ENCODE assay signal across 13 mouse cellular contexts in genomic region chr10:63161240-63161639, GRCm38 (mm10). TPM values are rescaled to one million over a fixed set of nuclear protein-coding genes. Genes with fewer than 3 reads are reported as not detected.
DNase-seq lines count a peak whose midpoint lies in the region; ATAC-seq and TF ChIP-seq lines count a peak whose summit lies in the region.
"Had no signal": no experiment of that assay in that cellular context is flagged by ENCODE, and none has a peak within 500 bp of the region (broad histone marks: within the 10 kb centered on the region; RNA-seq: fewer than 3 reads in every experiment).

No protein-coding gene starts in this region.

- H3K27me3 ChIP-seq in heart, embryonic 13.5 days (replicated peaks): no peaks in the 10 kb centered on the region
- no peaks in the 10 kb centered on the region for H3K27me3 ChIP-seq in heart, adult 2 months (ENCODE audit: control insufficient read depth, insufficient read depth, low read length)
- peaks cover 0 to 5% of the 10 kb centered on the region in 2 experiments; a peak in 2 of 4 replicates for H3K27me3 ChIP-seq in MEL (ENCODE audit: control insufficient read depth in 1 of 2, insufficient read depth in 2 of 2, low read length in 2 of 2)
- H3K27me3 ChIP-seq in liver, postnatal 0 days (ENCODE audit: insufficient read depth, low read length): no peaks in the 10 kb centered on the region

- DNase-seq in heart, adult 2 months: no peak
- no peak for DNase-seq in MEL (ENCODE audit: low read depth, low spot score)
- no peak for DNase-seq in liver, postnatal 0 days
- DNase-seq in kidney, postnatal 25 days: no peak
- DNase-seq in spleen, postnatal 14 days (ENCODE audit: low spot score in 2 of 2): no peak
- no peak for DNase-seq in kidney, adult 11 months
- DNase-seq: cerebellum, adult 2 months; lung, embryonic 14.5 days had no signal

- TF ChIP-seq EP300 in heart, adult 2 months (IDR thresholded peaks at IDR 0.05; ENCODE audit: insufficient read depth, low read depth, low read length): no peak
- TF ChIP-seq EP300 in MEL (IDR thresholded peaks at IDR 0.05; ENCODE audit: low read depth in 1 of 2, low read length in 2 of 2): peak in 1 of 2 experiments; percentile 30; a peak in 2 of 4 replicates
- peak; percentile 80 for TF ChIP-seq EP300 in liver, postnatal 0 days (IDR thresholded peaks at IDR 0.05; ENCODE audit: low read depth)

- intact Hi-C loops in heart, adult 2 months (cut with DNase I): no loop called here

- TF ChIP-seq RAD21 in MEL (IDR thresholded peaks at IDR 0.05; ENCODE audit: low read depth, low read length): no peak

- no peak overlapping the region for H3K4me3 ChIP-seq in heart, embryonic 13.5 days
- no peak overlapping the region for H3K4me3 ChIP-seq in heart, adult 2 months
- H3K4me3 ChIP-seq in MEL (ENCODE audit: control insufficient read depth in 1 of 2, insufficient read depth in 1 of 2, low read depth in 2 of 2, low read length in 2 of 2): no peak overlapping the region
- H3K4me3 ChIP-seq in liver, postnatal 0 days (ENCODE audit: low read depth, low read length): no peak overlapping the region
- H3K4me3 ChIP-seq: myocyte had no signal

- no peak for ATAC-seq in heart, embryonic 13.5 days (ENCODE audit: extremely low read depth, insufficient number of reproducible peaks, low FRiP score, low TSS enrichment)
- peak; percentile 68 for ATAC-seq in erythroblast, adult 5-6 weeks (replicated peaks; ENCODE audit: low FRiP score, poor library complexity, severe bottlenecking)
- peak; percentile 26; the same call in 1 of the 2 replicates for ATAC-seq in liver, postnatal 0 days

- no peak overlapping the region for H3K9ac ChIP-seq in heart, embryonic 13.5 days
- H3K9ac ChIP-seq in heart, adult 2 months (ENCODE audit: low read depth, low read length): no peak overlapping the region
- H3K9ac ChIP-seq in MEL (ENCODE audit: control insufficient read depth, low read depth, low read length, poor library complexity, severe bottlenecking): no peak overlapping the region
- no peak overlapping the region for H3K9ac ChIP-seq in liver, postnatal 0 days (replicated peaks)
- H3K9ac ChIP-seq: lung, embryonic 14.5 days had no signal

- H3K9me3 ChIP-seq in heart, embryonic 13.5 days: no peaks in the 10 kb centered on the region
- H3K9me3 ChIP-seq in MEL (replicated peaks; ENCODE audit: insufficient read depth, low read length): no peaks in the 10 kb centered on the region
- no peaks in the 10 kb centered on the region for H3K9me3 ChIP-seq in liver, postnatal 0 days (ENCODE audit: low read length)

- H3K4me1 ChIP-seq in heart, embryonic 13.5 days: peaks cover 25% of the 10 kb centered on the region
- peaks cover 8% of the 10 kb centered on the region for H3K4me1 ChIP-seq in heart, adult 2 months (ENCODE audit: control insufficient read depth, insufficient read depth, low read length)
- H3K4me1 ChIP-seq in MEL (ENCODE audit: control insufficient read depth in 1 of 2, insufficient read depth in 2 of 2, low read length in 2 of 2): 0 out of 4 replicates have a peak, but pooled peaks cover 0 to 4% of the 10 kb centered on the region in 2 experiments
- peaks cover 13% of the 10 kb centered on the region for H3K4me1 ChIP-seq in liver, postnatal 0 days (ENCODE audit: insufficient read depth)

- H3K79me2 ChIP-seq in heart, adult 2 months (replicated peaks; ENCODE audit: control insufficient read depth, insufficient read depth, low read length): no peaks in the 10 kb centered on the region
- H3K79me2 ChIP-seq in MEL (ENCODE audit: control insufficient read depth, insufficient read depth, low read length, poor library complexity): no peaks in the 10 kb centered on the region

- no peaks in the 10 kb centered on the region for H3K36me3 ChIP-seq in heart, embryonic 13.5 days
- peaks cover 2% of the 10 kb centered on the region for H3K36me3 ChIP-seq in heart, adult 2 months (ENCODE audit: control insufficient read depth, insufficient read depth, low read length)
- no peaks in the 10 kb centered on the region for H3K36me3 ChIP-seq in MEL (ENCODE audit: control insufficient read depth in 1 of 2, insufficient read depth in 2 of 2, low read length in 2 of 2)
- no peaks in the 10 kb centered on the region for H3K36me3 ChIP-seq in liver, postnatal 0 days (replicated peaks; ENCODE audit: insufficient read depth, low read length)

- 14% methylated on average over 5 of the region's 5 CpGs for whole genome bisulfite sequencing in heart, embryonic 13.5 days
- 20% methylated on average over 5 of the region's 5 CpGs for WGBS in heart, adult 2 months
- 33% methylated on average over 5 of the region's 5 CpGs for whole genome bisulfite sequencing in liver, postnatal 0 days (ENCODE audit: insufficient replicate concordance)

- H3K4me2 ChIP-seq in heart, embryonic 13.5 days: peak overlapping the region; percentile 36
- 0 out of 2 replicates have a peak overlapping the region, but pooled peaks have one; percentile 28 for H3K4me2 ChIP-seq in liver, postnatal 0 days (ENCODE audit: low read depth, low read length)
- H3K4me2 ChIP-seq: lung, embryonic 14.5 days; midbrain, embryonic 11.5 days had no signal

- TF ChIP-seq CTCF in heart, adult 2 months (IDR thresholded peaks at IDR 0.05): no peak
- TF ChIP-seq CTCF in MEL (IDR thresholded peaks at IDR 0.05 in 2 of 3, conservative IDR thresholded peaks at IDR 0.05 in 1 of 3; ENCODE audit: control insufficient read depth in 1 of 3, insufficient read depth in 1 of 3, low read depth in 2 of 3, low read length in 3 of 3, poor library complexity in 1 of 3, severe bottlenecking in 1 of 3): no peak
- no peak for TF ChIP-seq CTCF in liver, postnatal 0 days (IDR thresholded peaks at IDR 0.05; ENCODE audit: low read depth)

- no peak for TF ChIP-seq POLR2A in heart, adult 2 months (IDR thresholded peaks at IDR 0.05; ENCODE audit: insufficient read depth, low read depth, low read length)
- no peak for TF ChIP-seq POLR2A in MEL (IDR thresholded peaks at IDR 0.05; ENCODE audit: control insufficient read depth in 1 of 2, insufficient read depth in 1 of 2, low read depth in 1 of 2, low read length in 2 of 2, poor library complexity in 1 of 2)

- H3K27ac ChIP-seq in heart, embryonic 13.5 days (replicated peaks): no peak overlapping the region
- no peak overlapping the region for H3K27ac ChIP-seq in heart, adult 2 months
- H3K27ac ChIP-seq in MEL (ENCODE audit: control insufficient read depth, low read depth, low read length): no peak overlapping the region
- H3K27ac ChIP-seq in liver, postnatal 0 days (ENCODE audit: low read depth): no peak overlapping the region
- H3K27ac ChIP-seq: kidney, postnatal 0 days had no signal

TF ChIP-seq in MEL, 35 proteins besides CTCF, POLR2A, EP300 and RAD21:
- TF ChIP-seq ELF1 (IDR thresholded peaks at IDR 0.05; ENCODE audit: low read depth, low read length): no peak
- no peak for TF ChIP-seq MYC (IDR thresholded peaks at IDR 0.05; ENCODE audit: low read depth, low read length)
- no peak for TF ChIP-seq ZC3H11A (IDR thresholded peaks at IDR 0.05; ENCODE audit: low read depth, low read length)
- TF ChIP-seq SMC3 (IDR thresholded peaks at IDR 0.05; ENCODE audit: low read depth, low read length): no peak
- peak; percentile 70 for TF ChIP-seq ZNF384 (IDR thresholded peaks at IDR 0.05; ENCODE audit: low read depth, low read length)
- TF ChIP-seq GABPA (IDR thresholded peaks at IDR 0.05; ENCODE audit: low read depth, low read length): no peak
- TF ChIP-seq ETS1 (IDR thresholded peaks at IDR 0.05; ENCODE audit: low read depth, low read length): 0 out of 2 replicates have a peak, but pooled peaks have one; percentile 9
- TF ChIP-seq GATA1 (IDR thresholded peaks at IDR 0.05; ENCODE audit: low read depth, low read length): 0 out of 2 replicates have a peak, but pooled peaks have one; percentile 25
- TF ChIP-seq TBP (IDR thresholded peaks at IDR 0.05; ENCODE audit: low read depth, low read length): no peak
- TF ChIP-seq USF1 (IDR thresholded peaks at IDR 0.05; ENCODE audit: low read depth, low read length): no peak
- 0 out of 2 replicates have a peak, but pooled peaks have one; percentile 32 for TF ChIP-seq TCF12 (IDR thresholded peaks at IDR 0.05; ENCODE audit: low read depth, low read length)
- no peak for TF ChIP-seq POLR2AphosphoS2 (IDR thresholded peaks at IDR 0.05; ENCODE audit: low read length)
- no peak for TF ChIP-seq SIN3A (IDR thresholded peaks at IDR 0.05; ENCODE audit: low read length)
- TF ChIP-seq NELFE (IDR thresholded peaks at IDR 0.05; ENCODE audit: low read depth, low read length): no peak
- TF ChIP-seq RCOR1 (IDR thresholded peaks at IDR 0.05; ENCODE audit: low read depth, low read length): no peak
- no peak for TF ChIP-seq POLR2AphosphoS5 (IDR thresholded peaks at IDR 0.05; ENCODE audit: borderline replicate concordance, low read depth, low read length)
- TF ChIP-seq HCFC1 (IDR thresholded peaks at IDR 0.05; ENCODE audit: low read depth, low read length): no peak
- TF ChIP-seq ZKSCAN1 (IDR thresholded peaks at IDR 0.05; ENCODE audit: low read depth, low read length): no peak
- TF ChIP-seq USF2 (IDR thresholded peaks at IDR 0.05; ENCODE audit: borderline replicate concordance in 1 of 2, insufficient read depth in 1 of 2, low read depth in 1 of 2, low read length in 2 of 2): no peak
- no peak for TF ChIP-seq MXI1 (IDR thresholded peaks at IDR 0.05; ENCODE audit: low read depth, low read length)

RNA-seq across cellular contexts. Expression of gene Mypn, which starts 42.5 kb away (rescaled TPM):
- 4.7 and 5.3 TPM in 2 replicates for polyA plus RNA-seq in heart, embryonic 13.5 days (2015; fragmentation: Nextera tagmentation; extraction: Ambion mirVana)
- 100 to 1,000 TPM in 1 of 2 experiments, 10 to 100 TPM in 1; 96.6 to 110 TPM for total RNA-seq in heart, adult 2 months (2021)
- polyA plus RNA-seq in heart, adult 2 months (2012; rRNA removed): 32.1 and 43.5 TPM in 2 replicates
- total RNA-seq in MEL (2012; rRNA removed): not detected in 2 replicates
- polyA plus RNA-seq in MEL (2012; ENCODE audit: insufficient read depth in 1 of 2, insufficient read length in 2 of 2, low read depth in 1 of 2, low replicate concordance in 2 of 2, missing spikeins in 1 of 2): not detected
- total RNA-seq in erythroblast, adult 5-6 weeks (2015; ENCODE audit: low replicate concordance): not detected in 2 replicates
- 0.14 TPM in 1 of 2 replicates, not detected in the other for total RNA-seq in erythroblast, adult 5-6 weeks (2017; ENCODE audit: low replicate concordance)
- 0.04 and 0.18 TPM in 2 replicates for polyA plus RNA-seq in liver, postnatal 0 days (2015; fragmentation: Nextera tagmentation; extraction: Ambion mirVana)
- polyA plus RNA-seq: kidney, postnatal 0 days had no signal
